Comparison of ENCODE assay signal across 9 mouse cellular contexts in genomic region chr5:124453339-124454081, GRCm38 (mm10). TPM values are rescaled to one million over a fixed set of nuclear protein-coding genes. Genes with fewer than 3 reads are reported as not detected.
DNase-seq lines count a peak whose midpoint lies in the region; ATAC-seq and TF ChIP-seq lines count a peak whose summit lies in the region.
"Had no signal": no experiment of that assay in that cellular context is flagged by ENCODE, and none has a peak within 500 bp of the region (broad histone marks: within the 10 kb centered on the region; RNA-seq: fewer than 3 reads in every experiment).

No protein-coding gene starts in this region.

- no peak overlapping the region for H3K4me2 ChIP-seq in forebrain, embryonic 13.5 days
- H3K4me2 ChIP-seq in forebrain, embryonic 11.5 days (ENCODE audit: low read depth, low read length, severe bottlenecking): no peak overlapping the region
- no peak overlapping the region for H3K4me2 ChIP-seq in heart, postnatal 0 days (ENCODE audit: low read depth, low read length)
- H3K4me2 ChIP-seq: neural tube, embryonic 12.5 days had no signal

- no peaks in the 10 kb centered on the region for H3K27me3 ChIP-seq in forebrain, embryonic 13.5 days
- H3K27me3 ChIP-seq in forebrain, embryonic 11.5 days (ENCODE audit: control insufficient read depth, insufficient read depth, low read length): no peaks in the 10 kb centered on the region
- no peaks in the 10 kb centered on the region for H3K27me3 ChIP-seq in heart, postnatal 0 days (ENCODE audit: control insufficient read depth, insufficient read depth, low read length)
- H3K27me3 ChIP-seq: neural tube, embryonic 12.5 days had no signal

- no peak for TF ChIP-seq EP300 in heart, postnatal 0 days (IDR thresholded peaks at IDR 0.05; ENCODE audit: low read depth)

- H3K9me3 ChIP-seq in forebrain, embryonic 13.5 days (replicated peaks): no peaks in the 10 kb centered on the region
- no peaks in the 10 kb centered on the region for H3K9me3 ChIP-seq in forebrain, embryonic 11.5 days (ENCODE audit: control insufficient read depth, low read length)
- H3K9me3 ChIP-seq in ES-E14 (ENCODE audit: control insufficient read depth, insufficient read depth, low read depth, low read length): no peaks in the 10 kb centered on the region
- no peaks in the 10 kb centered on the region for H3K9me3 ChIP-seq in heart, postnatal 0 days (replicated peaks; ENCODE audit: control insufficient read depth, low read length)
- H3K9me3 ChIP-seq: neural tube, embryonic 12.5 days had no signal

- no peak; the same call in 1 of the 2 replicates for ATAC-seq in forebrain, embryonic 13.5 days
- no peak for ATAC-seq in forebrain, embryonic 11.5 days (replicated peaks; ENCODE audit: low FRiP score)
- 0 out of 2 replicates have a peak, but pooled peaks have one; percentile 19 for ATAC-seq in heart, postnatal 0 days (ENCODE audit: insufficient read depth, low read depth)

- no peak overlapping the region for H3K9ac ChIP-seq in forebrain, embryonic 13.5 days
- no peak overlapping the region for H3K9ac ChIP-seq in forebrain, embryonic 11.5 days (ENCODE audit: low read length)
- H3K9ac ChIP-seq in ES-E14 (ENCODE audit: insufficient read depth, low read depth, low read length, poor library complexity, severe bottlenecking): 0 out of 2 replicates have a peak overlapping the region, but pooled peaks have one; percentile 2
- no peak overlapping the region for H3K9ac ChIP-seq in heart, postnatal 0 days (replicated peaks; ENCODE audit: low read depth, low read length)
- H3K9ac ChIP-seq: neural tube, embryonic 12.5 days had no signal

- in situ Hi-C loops in ES-E14 (cut with MboI; ENCODE audit: low sequenced_read_pairs in 2 of 2, unreplicated experiment in 2 of 2): no loop called here

- peaks cover 11% of the 10 kb centered on the region; the same call in 1 of the 2 replicates for H3K4me1 ChIP-seq in forebrain, embryonic 13.5 days
- H3K4me1 ChIP-seq in forebrain, embryonic 11.5 days (replicated peaks; ENCODE audit: control insufficient read depth, insufficient read depth, low read length): no peaks in the 10 kb centered on the region
- H3K4me1 ChIP-seq in ES-E14 (ENCODE audit: control insufficient read depth in 2 of 2, insufficient read depth in 2 of 2, low read length in 2 of 2, poor library complexity in 1 of 2): peaks cover 2 to 15% of the 10 kb centered on the region in 2 experiments; a peak in 2 of 4 replicates
- H3K4me1 ChIP-seq in heart, postnatal 0 days (ENCODE audit: control insufficient read depth, insufficient read depth): no peaks in the 10 kb centered on the region

- peak overlapping the region; percentile 55 for H3K27ac ChIP-seq in forebrain, embryonic 13.5 days
- no peak overlapping the region for H3K27ac ChIP-seq in forebrain, embryonic 11.5 days (ENCODE audit: low read depth, low read length)
- H3K27ac ChIP-seq in ES-E14 (ENCODE audit: insufficient read depth, low read depth, low read length, poor library complexity, severe bottlenecking): peak overlapping the region; percentile 48
- H3K27ac ChIP-seq in heart, postnatal 0 days (ENCODE audit: low read depth): peak overlapping the region; percentile 48
- H3K27ac ChIP-seq: neural tube, embryonic 12.5 days had no signal

- H3K36me3 ChIP-seq in forebrain, embryonic 13.5 days (ENCODE audit: poor library complexity, severe bottlenecking): peaks cover 98% of the 10 kb centered on the region
- H3K36me3 ChIP-seq in forebrain, embryonic 11.5 days (ENCODE audit: control insufficient read depth, insufficient read depth, low read length): peaks cover 28% of the 10 kb centered on the region
- H3K36me3 ChIP-seq in ES-E14 (ENCODE audit: control insufficient read depth, insufficient read depth, low read length, poor library complexity, severe bottlenecking): peaks cover 69% of the 10 kb centered on the region
- H3K36me3 ChIP-seq in heart, postnatal 0 days (replicated peaks; ENCODE audit: control insufficient read depth, insufficient read depth, low read length): peaks cover 88% of the 10 kb centered on the region

- TF ChIP-seq CTCF in heart, postnatal 0 days (IDR thresholded peaks at IDR 0.05; ENCODE audit: low read depth): no peak

- no peak overlapping the region for H3K4me3 ChIP-seq in forebrain, embryonic 13.5 days
- no peak overlapping the region for H3K4me3 ChIP-seq in forebrain, embryonic 11.5 days (ENCODE audit: low read depth, low read length)
- peak overlapping the region in 1 of 2 experiments; percentile 10; a peak in 1 of 4 replicates for H3K4me3 ChIP-seq in ES-E14 (ENCODE audit: insufficient read depth in 1 of 2, low read depth in 1 of 2, low read length in 2 of 2, poor library complexity in 1 of 2, severe bottlenecking in 1 of 2)
- H3K4me3 ChIP-seq in heart, postnatal 0 days (ENCODE audit: low read depth, low read length): no peak overlapping the region
- H3K4me3 ChIP-seq: neural tube, embryonic 12.5 days had no signal

- no peak for DNase-seq in forebrain, embryonic 11.5 days (ENCODE audit: low spot score)
- DNase-seq in ES-E14 (ENCODE audit: low read depth, low spot score): no peak
- DNase-seq in heart, postnatal 0 days (ENCODE audit: low spot score): no peak
- DNase-seq in layer of hippocampus, postnatal 14 days (ENCODE audit: low spot score in 2 of 2): peak; percentile 71 to 86
- peak; percentile 81 for DNase-seq in testis, postnatal 14 days (ENCODE audit: low spot score)
- no peak for DNase-seq in urinary bladder, adult 2 months (ENCODE audit: low spot score)
- no peak for DNase-seq in thymus, postnatal 10 days (ENCODE audit: low spot score in 2 of 2)

- 86% methylated on average over 13 of the region's 13 CpGs for WGBS in forebrain, embryonic 13.5 days
- WGBS in forebrain, embryonic 11.5 days: 88% methylated on average over 13 of the region's 13 CpGs
- WGBS in heart, postnatal 0 days: 63% methylated on average over 13 of the region's 13 CpGs

TF ChIP-seq in ES-E14, 5 proteins besides CTCF, POLR2A, EP300 and RAD21:
- no peak for TF ChIP-seq ZC3H11A (IDR thresholded peaks at IDR 0.05; ENCODE audit: borderline replicate concordance, low read depth, low read length)
- TF ChIP-seq ZNF384 (IDR thresholded peaks at IDR 0.05; ENCODE audit: low read depth, low read length): no peak
- no peak for TF ChIP-seq HCFC1 (IDR thresholded peaks at IDR 0.05; ENCODE audit: borderline replicate concordance, insufficient read depth, low read length)
- TF ChIP-seq CHD2 (IDR thresholded peaks at IDR 0.05; ENCODE audit: low read depth, low read length): no peak
- no peak for TF ChIP-seq MAFK (IDR thresholded peaks at IDR 0.05; ENCODE audit: insufficient read depth, low read depth, low read length)

RNA-seq across cellular contexts. Expression of gene Kmt5a, which starts 13.8 kb away (rescaled TPM):
- polyA plus RNA-seq in forebrain, embryonic 13.5 days (2015; fragmentation: Nextera tagmentation; extraction: Ambion mirVana): 30.0 and 30.6 TPM in 2 replicates
- 120 and 133 TPM in 2 replicates for polyA plus RNA-seq in forebrain, embryonic 11.5 days (2014; fragmentation: Nextera tagmentation; extraction: Ambion mirVana)
- total RNA-seq in ES-E14 (2012; rRNA removed): 62.6 and 69.8 TPM in 2 replicates
- total RNA-seq in heart, postnatal 0 days (2014; rRNA removed; ENCODE audit: low replicate concordance): 71.9 and 82.9 TPM in 2 replicates
- 26.0 and 27.7 TPM in 2 replicates for polyA plus RNA-seq in heart, postnatal 0 days (2015; fragmentation: Nextera tagmentation; extraction: Ambion mirVana)
- 10 to 100 TPM; 48.1 to 60.6 TPM for total RNA-seq in layer of hippocampus, postnatal 14 days (2021)
- polyA plus RNA-seq in urinary bladder, adult 2 months (2012; rRNA removed): 53.7 and 62.0 TPM in 2 replicates

RNA-seq across cellular contexts. Expression of gene Rilpl2, which starts 24.7 kb away (rescaled TPM):
- 19.3 and 22.3 TPM in 2 replicates for polyA plus RNA-seq in forebrain, embryonic 13.5 days (2015; fragmentation: Nextera tagmentation; extraction: Ambion mirVana)
- 20.7 and 22.1 TPM in 2 replicates for polyA plus RNA-seq in forebrain, embryonic 11.5 days (2014; fragmentation: Nextera tagmentation; extraction: Ambion mirVana)
- total RNA-seq in ES-E14 (2012; rRNA removed): 7.3 and 8.9 TPM in 2 replicates
- total RNA-seq in heart, postnatal 0 days (2014; rRNA removed; ENCODE audit: low replicate concordance): 8.4 and 12.4 TPM in 2 replicates
- polyA plus RNA-seq in heart, postnatal 0 days (2015; fragmentation: Nextera tagmentation; extraction: Ambion mirVana): 14.9 and 15.4 TPM in 2 replicates
- total RNA-seq in layer of hippocampus, postnatal 14 days (2021): 10 to 100 TPM; 23.1 to 24.1 TPM
- polyA plus RNA-seq in urinary bladder, adult 2 months (2012; rRNA removed): 18.7 and 20.3 TPM in 2 replicates

RNA-seq across cellular contexts. Expression of gene Sbno1, which starts 27.7 kb away (rescaled TPM):
- 120 TPM in 2 replicates for polyA plus RNA-seq in forebrain, embryonic 13.5 days (2015; fragmentation: Nextera tagmentation; extraction: Ambion mirVana)
- 87.3 and 92.8 TPM in 2 replicates for polyA plus RNA-seq in forebrain, embryonic 11.5 days (2014; fragmentation: Nextera tagmentation; extraction: Ambion mirVana)
- total RNA-seq in ES-E14 (2012; rRNA removed): 86.4 and 95.2 TPM in 2 replicates
- total RNA-seq in heart, postnatal 0 days (2014; rRNA removed; ENCODE audit: low replicate concordance): 27.0 and 33.8 TPM in 2 replicates
- 46.8 and 52.8 TPM in 2 replicates for polyA plus RNA-seq in heart, postnatal 0 days (2015; fragmentation: Nextera tagmentation; extraction: Ambion mirVana)
- total RNA-seq in layer of hippocampus, postnatal 14 days (2021): 100 to 1,000 TPM; 133 to 135 TPM
- 30.6 and 35.2 TPM in 2 replicates for polyA plus RNA-seq in urinary bladder, adult 2 months (2012; rRNA removed)

RNA-seq across cellular contexts. Expression of gene Snrnp35, which starts 29.4 kb away (rescaled TPM):
- 27.2 and 27.8 TPM in 2 replicates for polyA plus RNA-seq in forebrain, embryonic 13.5 days (2015; fragmentation: Nextera tagmentation; extraction: Ambion mirVana)
- 14.3 and 17.3 TPM in 2 replicates for polyA plus RNA-seq in forebrain, embryonic 11.5 days (2014; fragmentation: Nextera tagmentation; extraction: Ambion mirVana)
- total RNA-seq in ES-E14 (2012; rRNA removed): 7.5 and 10.6 TPM in 2 replicates
- 0.50 and 4.4 TPM in 2 replicates for total RNA-seq in heart, postnatal 0 days (2014; rRNA removed; ENCODE audit: low replicate concordance)
- polyA plus RNA-seq in heart, postnatal 0 days (2015; fragmentation: Nextera tagmentation; extraction: Ambion mirVana): 14.0 and 14.6 TPM in 2 replicates
- 10 to 100 TPM; 19.7 to 22.3 TPM for total RNA-seq in layer of hippocampus, postnatal 14 days (2021)
- polyA plus RNA-seq in urinary bladder, adult 2 months (2012; rRNA removed): 7.2 and 8.8 TPM in 2 replicates

Comparison
In these comparisons a context has a peak if more than half of its experiments do, and no peak if none do; other contexts are left out.
1. DNase-seq: peak in layer of hippocampus, postnatal 14 days (2 of 2) and testis, postnatal 14 days (single experiment); none in forebrain, embryonic 11.5 days (single experiment), ES-E14 (single experiment), heart, postnatal 0 days (single experiment), urinary bladder, adult 2 months (single experiment) and thymus, postnatal 10 days (0 of 2).